Mouse (Mus musculus) 3T3-L1 (cell line): ENCODE measurements around the gene Fsd2.

Source experiments
- DNase-seq: peaks from one replicate; pipeline ENCODE4 v3.0.0-alpha.2; 2015; ENCODE audit warnings: low read depth, low spot score

The Fsd2 gene

DNA sequence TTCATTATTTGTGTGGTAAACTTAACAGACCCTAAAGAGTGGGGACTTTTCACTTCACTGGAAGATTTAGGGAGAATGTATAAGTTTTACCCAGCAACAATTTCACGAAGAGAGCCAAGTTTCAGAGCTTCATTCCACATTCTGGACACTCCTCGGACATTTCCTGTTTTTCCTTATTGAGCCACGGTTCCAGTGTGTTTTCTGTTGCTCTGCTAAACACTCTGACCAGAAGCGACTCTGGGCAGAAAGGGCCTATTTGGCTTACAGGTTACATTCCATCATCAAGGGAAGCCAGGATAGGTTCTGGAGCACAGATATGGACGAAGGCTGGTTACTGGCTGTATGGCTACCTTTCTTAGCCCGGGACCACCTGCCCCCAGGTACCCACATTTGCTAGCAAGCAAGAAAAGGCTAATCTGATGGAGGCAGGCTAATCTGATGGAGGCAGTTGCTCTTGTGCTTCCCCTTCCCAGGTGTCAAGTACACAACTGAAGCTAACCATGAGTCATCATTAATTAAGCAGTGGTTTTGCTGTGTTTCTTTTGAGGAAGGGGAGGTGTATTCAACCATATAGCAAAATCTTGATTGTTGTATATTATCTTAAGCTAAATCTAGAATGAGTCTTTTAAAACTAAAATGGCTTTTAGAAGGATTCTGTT lies 6.0 kb upstream of the Fsd2 start:
- DNase-seq: peak; percentile 55

DNA sequence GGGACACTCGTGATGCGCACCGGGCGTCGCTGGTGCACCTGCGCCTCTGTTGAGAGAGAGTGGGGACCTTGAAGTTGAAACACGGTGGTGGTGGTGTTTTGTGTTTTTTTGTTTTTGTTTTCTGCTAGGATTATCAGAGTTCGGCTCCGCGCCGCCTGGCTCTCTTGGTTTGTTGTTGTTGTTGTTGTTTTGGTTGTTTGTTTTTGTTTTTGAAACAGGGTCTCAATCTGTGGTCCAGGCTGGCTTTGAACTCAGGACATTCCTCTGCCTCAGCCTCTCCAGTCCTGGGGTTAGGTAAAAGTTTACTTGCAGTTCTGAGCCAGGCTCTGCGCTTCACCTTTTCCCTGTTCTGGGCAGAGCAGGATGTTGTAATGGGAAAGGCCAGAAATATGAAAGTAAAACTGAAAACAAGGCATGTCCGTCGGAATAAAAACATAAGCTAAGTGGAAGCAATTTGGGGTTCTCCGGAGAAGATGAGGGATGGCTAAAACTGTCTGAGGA lies 5.2 kb upstream of the Fsd2 start:
- DNase-seq: peak; percentile 52

DNA sequence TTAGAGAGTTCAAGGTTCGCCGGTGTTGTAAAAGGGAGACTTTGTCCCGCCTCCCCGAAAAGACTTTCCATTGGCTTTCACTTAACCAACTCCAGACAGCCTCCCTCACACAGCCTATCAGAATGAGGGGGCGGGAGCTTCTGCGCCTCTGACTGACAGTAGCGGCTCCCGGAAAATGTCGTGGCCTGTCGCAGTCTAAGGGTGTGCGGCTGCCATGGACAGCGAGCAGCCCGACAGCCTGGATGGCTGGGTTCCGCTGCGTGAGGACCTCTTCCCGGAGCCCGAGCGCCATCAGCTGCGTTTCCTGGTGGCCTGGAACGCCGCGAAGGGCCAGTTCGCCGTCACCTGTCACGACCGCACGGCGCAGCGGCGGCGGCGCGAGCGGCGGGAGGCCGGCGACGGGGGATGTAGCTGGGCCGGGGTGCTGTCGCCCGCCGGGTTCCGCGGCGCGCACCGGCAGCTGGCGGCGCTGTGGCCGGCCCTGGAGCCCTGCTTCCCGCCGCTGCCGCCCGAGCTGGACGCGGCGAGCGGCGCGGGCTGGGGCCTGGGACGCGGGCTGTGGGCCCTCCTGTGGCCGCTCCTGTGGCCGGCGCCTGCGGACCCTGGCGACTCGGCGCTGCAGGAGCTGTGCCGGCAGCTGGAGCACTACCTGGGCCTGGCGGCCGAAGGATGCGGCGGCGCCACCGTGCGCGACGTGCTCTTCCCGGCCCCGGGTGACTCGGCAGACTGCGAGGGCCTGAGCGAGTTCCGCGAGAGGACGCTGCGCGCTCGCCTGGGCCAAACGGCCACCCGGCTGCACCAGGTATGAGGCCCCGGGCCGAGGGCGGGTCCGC lies 4.6 kb upstream of the Fsd2 start, which contains the start of gene Whamm:
TSS of gene Whamm (plus strand) at position 159 of the 833 bp plus-strand sequence.
- DNase-seq: peak; percentile 94

DNA sequence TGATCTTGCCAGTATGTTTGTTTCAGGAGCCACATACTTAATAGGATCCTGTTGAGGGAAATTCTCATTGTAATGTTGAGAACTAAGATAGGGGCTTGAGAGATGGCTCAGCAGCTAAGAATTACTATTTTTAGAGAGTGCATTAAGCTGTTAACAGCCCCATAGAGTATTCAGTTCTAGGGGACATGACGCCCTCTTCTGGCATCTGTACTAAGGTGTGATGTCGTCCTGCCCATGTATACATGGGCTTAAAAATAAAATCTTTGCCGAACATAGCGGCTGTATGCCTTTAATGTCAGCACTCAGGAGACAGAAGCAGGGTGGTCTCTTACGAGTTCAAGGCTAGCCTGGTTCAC lies 4.0 kb upstream of the Fsd2 start:
- no peak for DNase-seq

DNA sequence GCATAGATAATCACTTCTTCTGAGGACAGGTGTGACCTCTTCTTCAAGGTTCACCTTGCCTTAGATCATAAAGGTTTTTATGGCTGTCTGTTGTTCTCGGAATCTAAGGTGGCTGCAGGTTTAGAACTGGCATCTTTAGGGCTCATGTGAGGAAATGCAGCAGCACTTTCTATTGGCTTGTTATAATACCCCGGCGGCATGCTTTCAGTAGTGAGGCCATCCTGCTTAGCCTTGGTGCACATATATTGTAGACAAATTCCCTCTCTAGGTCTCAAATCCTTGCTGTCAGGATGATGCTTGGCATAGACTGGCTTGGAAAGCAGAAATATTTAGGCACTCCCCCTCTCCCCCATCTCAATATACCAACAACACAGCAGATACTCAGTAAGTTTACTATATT lies 3.5 kb upstream of the Fsd2 start:
- DNase-seq: no peak

DNA sequence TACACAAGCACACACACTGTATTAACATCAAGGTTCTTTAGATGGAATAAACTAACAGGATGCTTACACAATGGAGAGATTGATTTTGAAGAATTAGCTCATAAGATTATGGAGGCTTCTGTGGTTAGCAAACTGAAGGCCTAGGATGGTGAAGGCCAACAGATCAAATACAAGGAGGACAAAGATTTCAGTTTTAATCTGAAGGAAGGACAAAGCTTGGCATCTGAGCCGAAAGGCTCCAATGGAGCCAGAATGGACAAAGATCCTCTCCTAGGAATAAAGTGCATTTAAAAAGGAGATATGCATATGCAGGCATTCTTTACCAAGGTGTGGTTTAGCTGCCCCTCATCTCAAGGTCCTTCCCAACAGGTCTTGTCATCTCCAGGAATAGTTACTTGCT lies 3.1 kb upstream of the Fsd2 start:
- DNase-seq: no peak

DNA sequence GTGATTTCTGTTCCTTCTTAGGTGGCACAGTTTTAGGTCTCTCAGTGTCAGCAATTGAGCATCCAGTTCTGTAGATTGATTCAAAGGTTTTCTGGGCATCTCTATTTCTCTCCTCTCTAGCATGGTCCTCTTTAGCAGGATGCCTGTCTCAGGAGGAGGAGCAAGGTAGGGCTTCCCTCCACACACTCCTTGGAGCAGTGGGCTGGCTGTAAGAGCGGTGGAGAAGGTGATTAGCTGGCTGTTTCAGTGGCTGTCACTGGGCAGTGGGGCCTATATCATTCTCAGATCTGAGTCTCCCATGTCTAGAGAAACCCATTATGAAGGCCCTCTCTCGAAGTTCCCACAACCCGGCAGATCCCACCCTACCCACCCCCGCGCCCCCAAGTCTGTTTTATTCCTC lies 652 bp upstream of the Fsd2 start:
- DNase-seq: no peak

DNA sequence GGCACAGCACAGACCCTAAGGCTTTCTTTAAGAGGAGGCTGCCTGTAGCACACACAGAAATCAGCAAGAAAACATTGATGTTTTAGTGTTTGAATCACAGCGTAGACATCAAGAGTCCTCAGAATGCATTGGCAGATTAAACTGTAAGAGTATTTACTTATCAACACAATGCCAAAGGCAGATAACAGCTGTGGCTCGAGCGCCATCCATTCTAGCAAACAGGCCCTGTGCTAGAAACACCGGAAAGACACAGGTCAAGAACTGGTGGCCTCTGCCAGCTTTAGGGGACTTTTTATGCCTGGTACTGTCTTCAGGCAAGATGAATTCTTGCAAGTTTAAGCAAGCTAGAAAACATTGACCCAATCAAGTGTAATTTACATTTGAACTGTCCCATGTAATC lies 412 bp downstream of the Fsd2 start:
- DNase-seq: no peak

DNA sequence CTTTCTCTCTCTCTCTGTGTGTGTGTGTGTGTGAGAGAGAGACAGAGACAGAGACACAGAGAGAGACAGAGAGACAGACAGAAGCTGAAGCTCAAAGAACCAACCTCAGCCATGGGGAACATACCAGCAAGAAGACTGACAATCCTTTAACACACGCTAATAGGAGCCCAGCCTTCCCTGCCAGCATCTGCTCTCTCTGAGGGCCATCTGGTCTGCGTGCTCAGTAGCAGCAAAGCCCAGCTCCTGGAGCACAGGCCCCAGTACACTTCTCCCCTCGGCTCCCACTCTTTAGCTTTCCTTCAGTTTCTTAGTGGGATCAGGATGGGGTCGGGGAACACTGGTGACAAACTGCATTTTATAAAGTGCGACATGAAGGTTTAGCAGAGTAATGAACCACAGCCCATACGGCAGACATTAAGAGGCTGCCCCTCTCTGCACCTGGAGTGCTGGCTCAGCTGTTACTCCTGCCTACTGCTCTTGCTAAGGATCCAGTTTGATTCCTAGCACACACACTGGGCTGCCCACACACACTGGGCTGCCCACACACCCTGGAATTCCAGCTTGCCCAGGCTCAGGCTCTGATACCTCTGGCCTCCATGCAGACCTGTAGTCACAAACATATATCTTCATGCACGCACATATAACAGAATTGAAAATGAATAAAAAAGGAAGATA lies 1.2 kb downstream of the Fsd2 start:
- no peak for DNase-seq

DNA sequence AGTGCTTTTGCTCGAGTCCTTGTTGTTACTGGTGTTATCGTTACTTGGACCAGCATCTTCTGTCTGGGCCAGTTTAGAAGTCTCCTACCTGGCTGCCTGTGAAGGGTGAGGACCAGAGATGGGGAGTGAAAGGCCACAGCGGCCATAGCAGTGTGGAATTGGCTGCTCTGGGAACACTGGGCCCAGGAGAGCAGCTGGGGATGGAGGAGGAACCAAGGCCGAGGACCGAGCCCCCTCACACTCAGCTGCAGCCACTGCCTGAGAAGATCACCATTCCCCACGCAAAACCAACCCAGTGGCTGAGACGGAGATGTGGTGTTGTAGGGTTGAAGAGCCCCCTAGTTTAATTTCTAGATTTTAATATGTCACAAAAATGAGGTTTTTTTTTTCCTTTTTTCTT lies 2.0 kb downstream of the Fsd2 start:
- no peak for DNase-seq

DNA sequence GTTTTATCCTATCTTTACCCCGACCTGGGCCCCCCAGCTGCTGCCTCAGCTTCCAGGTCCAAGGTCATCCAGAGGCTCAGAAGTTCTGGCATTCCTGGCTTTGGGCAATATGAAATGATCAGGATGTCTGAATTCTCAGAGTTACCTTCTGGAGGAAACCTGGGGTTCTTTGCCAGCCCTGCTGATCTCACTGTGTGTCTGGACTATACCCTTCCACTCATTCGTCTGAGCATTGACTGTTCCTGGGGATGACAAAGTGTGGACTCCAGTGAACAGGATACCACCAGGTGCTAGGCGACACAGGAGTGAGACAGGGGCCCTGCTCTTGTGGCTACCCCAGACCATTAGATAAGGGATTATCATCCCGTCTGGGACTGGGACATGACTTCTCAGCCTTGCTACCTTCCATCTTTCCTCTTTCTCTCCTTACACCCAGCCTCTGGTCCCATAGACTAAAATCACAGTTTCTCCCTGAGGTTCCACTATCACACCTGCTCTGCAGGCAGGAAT lies 3.2 kb downstream of the Fsd2 start:
- DNase-seq: no peak

DNA sequence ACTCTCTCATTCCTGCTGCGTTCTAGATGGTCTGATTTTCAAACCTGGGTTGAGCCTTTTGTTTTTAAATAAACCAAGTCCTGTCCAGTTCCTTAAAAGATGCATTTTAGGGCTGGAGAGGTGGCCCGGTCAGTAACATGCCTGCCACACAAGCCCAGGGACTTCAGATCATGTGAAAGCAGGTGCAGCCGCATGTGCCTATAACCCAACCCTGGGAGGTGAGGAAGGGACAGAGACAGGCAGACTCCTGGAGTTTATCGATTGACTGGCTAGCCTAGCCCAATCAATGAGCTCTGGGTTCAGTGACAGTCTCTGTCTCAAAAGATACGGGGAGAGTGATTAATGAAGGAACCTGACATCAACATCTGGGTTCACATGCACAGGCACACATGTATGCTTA lies 5.5 kb downstream of the Fsd2 start:
- DNase-seq: no peak

DNA sequence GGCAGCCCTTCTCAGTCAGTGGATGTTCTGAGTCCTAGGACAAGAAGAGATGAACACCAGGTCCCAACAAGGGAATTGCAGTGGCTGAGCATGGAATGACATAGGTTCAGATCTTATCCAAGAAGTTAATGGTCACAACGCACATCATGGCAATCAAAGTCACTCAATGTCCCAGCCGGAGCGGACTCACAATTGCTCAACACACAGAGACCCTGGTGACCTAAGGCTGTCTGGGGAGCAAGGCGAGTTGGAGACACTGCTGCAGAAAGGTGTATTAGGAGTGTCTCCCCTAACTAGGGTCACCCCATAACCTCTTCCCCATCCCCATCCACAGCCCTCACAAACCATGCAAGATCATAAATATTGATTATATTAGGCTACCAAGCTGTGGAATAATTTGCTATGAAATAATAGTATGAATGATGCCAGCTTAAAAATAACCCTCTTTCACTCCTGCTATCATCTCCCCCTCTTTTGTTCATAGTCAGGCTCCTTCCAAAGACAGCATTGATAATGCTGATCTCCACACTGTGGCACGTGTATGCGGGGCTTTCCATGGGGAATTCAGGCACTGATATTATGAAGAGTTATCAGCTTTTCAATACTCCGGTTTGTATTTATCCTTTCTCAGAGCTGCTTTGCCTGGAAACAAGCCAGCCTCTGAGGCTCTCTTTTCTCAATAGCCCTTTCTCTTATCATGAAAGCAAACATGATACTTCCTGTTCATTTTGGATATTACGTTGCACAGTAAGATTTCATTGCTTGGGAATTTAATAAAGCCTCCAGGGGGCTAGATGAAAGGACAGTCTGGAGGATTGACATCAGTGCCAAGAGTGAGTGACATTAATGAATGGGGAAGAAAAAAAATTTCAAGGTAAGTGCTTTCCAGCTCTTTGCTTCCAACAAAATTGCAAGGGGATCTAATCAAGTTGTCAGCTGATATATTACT lies 6.4 kb downstream of the Fsd2 start:
- no peak for DNase-seq

DNA sequence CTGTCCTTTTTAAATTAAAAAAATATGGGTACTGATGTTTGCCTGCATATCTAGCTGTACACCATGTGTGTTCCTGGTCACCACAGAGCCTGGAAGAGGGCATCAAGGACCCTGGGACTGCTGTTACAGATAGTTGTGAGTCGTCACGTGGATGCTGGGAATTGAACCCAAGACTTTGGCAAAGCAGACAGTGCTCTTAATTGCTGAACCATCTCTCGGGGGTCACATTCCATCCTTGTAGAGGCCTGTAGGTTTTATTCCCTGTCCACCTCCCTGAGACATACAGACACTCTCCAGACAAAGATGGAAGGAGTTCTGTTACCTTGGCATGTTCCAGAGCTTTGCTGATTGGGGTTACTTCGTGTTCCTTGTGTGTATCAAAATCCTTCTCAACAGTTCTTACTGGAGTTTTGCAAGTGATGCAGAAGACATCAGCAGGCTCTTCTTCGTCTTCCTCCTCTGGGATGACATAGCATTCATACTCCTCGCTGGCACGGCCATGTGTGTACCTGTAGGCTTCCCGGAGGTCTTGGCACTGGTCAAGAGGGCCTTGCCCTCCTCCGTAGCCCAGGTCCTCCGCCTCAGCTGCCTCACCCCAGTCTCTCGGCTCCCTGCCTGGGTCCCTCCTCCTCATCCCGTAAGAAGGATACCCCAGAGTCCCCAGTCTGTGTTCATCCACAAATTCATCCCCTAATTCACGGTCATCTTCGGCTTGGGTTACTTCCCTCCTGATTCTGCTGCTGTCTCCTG lies 7.3 kb downstream of the Fsd2 start:
- no peak for DNase-seq

DNA sequence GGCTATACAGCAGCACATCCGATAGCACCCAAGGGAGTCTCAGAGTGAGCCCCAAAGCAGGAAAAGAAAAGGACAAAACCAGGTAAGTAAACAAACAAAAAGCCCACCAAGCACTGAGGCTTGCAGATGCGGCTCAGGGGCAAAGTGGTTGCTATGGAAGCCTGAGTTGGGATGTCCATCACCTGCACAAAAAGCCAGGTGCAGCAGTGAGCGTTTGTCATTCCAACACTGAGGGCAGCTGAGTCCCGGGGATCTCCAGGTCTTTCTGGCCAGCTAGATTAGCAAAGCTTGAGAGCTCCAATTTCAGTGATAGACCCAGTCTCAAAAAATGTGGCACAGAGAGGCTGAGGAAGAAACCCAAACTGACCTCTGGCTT lies 8.8 kb downstream of the Fsd2 start:
- no peak for DNase-seq

DNA sequence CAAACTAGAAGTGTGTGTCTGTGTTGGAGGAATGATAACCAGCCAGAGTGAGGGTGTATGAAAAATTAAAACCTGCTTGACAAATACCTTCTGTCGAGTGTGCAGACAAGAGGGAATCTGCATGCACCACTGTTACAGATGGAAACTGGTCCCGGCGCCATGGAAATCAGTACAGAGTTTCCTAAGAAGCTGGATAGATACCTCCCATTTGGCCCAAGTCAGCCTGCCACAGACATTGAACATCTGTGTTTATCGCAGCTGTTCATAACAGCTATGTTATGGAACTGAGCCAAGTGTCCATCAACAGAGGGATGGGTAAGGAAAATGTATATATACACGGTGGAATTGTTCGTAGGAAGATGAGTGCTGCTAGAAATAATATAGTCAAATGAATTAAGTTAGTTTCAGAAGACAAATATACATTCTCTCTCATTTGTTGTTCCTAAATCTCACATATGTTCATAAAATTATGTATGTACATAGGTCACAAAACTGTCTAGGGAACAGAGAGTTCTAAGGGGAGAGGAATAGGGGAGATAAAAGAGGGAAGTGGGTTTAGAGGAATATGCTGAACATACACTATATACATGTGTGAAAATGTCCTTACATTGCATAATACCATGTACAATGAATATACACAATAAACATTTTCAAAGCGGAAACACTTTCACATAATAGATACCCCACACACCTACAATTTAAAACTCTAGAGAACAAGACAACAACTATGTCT lies 9.3 kb downstream of the Fsd2 start:
- DNase-seq: no peak

DNA sequence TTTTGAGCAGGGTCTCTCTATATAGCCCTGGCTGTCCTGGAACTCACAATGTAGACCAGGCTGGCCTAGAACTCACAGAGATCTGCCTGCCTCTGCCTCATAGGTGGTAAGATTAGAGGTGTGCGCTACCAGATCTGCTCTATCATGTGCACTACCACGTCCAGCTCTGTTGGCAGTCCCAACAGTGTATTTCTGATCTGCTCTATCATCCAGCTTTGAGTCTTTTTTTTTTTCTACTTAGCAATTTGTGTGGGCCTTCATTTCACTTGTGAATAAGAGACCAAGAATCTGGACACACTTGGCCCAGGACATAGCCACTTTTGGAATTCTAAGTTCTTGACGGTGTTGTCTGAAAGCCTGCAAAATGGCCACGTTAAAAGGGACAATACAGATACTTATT lies 9.9 kb downstream of the Fsd2 start:
- no peak for DNase-seq

DNA sequence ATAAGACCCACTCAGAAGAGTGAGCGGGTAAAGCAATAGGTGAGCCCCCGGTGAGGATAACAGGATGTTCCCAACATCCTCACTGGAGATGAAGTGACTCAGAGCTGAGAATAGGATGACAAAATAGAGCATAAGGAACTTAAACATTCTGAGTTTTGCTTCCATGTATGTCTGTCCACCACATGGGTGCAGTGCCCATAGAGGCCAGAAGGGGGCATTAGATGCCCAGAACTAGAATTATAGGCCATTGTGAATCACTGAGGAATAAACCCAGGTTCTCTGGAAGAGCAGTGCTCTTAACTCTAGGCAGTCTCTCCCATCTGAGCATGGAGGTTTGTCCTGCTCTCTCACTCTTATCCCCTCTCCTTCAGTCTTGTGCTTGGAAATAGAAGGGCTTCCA lies 12.4 kb downstream of the Fsd2 start:
- DNase-seq: peak; percentile 36

DNA sequence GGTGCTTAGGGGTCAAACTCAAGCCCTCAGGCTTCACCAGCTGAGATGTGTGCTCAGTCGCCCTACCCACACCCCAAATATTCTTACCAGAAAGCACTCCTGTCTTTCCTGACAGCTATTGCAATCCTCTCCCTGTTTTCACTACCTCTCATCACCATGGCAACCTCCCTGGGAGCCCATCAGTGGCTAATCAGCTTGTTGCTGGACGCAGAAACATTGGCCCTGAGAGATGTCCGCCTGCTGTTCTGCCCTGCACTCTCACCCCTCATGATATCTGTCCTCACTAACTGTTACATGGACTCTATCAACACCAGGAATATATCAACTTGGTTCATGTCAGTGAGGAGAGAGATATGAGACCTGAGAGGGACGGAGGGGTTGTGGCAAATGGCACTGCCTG lies 13.2 kb downstream of the Fsd2 start:
- no peak for DNase-seq

DNA sequence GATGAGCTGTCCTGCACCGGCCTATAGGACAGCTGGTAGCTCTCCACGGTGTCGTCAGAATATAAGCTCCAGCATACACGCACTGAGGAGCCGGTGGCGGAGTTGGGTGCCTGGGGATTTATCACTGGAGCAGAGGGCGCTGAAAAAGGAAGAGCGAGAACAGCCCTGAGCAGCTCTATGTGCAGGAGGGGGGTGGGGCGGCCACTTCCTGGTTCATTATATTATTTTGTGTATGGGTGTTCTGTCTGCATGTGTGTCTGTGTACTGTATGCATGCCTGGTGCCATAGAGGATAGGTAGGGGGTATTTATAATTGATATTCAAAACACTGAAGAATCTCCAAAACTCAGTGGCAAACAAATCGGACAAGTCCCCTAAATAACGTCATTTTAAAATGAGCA lies 17.9 kb downstream of the Fsd2 start:
- no peak for DNase-seq
